Comparison of ENCODE assay signal across 7 mouse cellular contexts in the genomic region with DNA sequence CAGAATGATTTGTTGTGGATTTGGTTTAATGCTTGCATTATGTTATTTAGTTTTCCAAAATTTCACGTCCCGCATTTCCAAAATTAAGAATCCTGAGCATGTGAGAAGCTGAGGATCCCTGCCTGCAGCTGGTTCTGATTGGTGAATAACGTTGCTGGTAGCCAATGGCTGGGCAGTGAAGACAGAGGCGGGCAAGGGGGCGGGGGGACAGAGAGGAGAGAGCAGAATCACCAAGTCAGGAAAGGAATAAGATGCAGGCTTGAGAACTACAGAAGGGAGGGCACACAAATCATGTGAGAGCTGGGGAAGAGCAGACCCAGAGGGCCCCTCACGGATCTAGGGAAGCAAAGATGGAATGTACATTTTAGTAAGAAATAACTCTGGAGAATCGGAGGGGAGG.
DNase-seq lines count a peak whose midpoint lies in the region; ATAC-seq and TF ChIP-seq lines count a peak whose summit lies in the region.

No protein-coding gene starts in this region.

- H3K9ac ChIP-seq in liver, postnatal 0 days (replicated peaks) = no peak overlapping the region
- no peak overlapping the region for H3K9ac ChIP-seq in forebrain, embryonic 11.5 days (ENCODE audit: low read length)
- no peak overlapping the region for H3K9ac ChIP-seq in stomach, embryonic 15.5 days

- no peaks in the 10 kb centered on the region for H3K36me3 ChIP-seq in liver, postnatal 0 days (replicated peaks; ENCODE audit: insufficient read depth, low read length)
- no peaks in the 10 kb centered on the region for H3K36me3 ChIP-seq in forebrain, embryonic 11.5 days (ENCODE audit: control insufficient read depth, insufficient read depth, low read length)
- H3K36me3 ChIP-seq in limb, embryonic 10.5 days = no peaks in the 10 kb centered on the region
- no peaks in the 10 kb centered on the region for H3K36me3 ChIP-seq in stomach, embryonic 15.5 days

- no peak for ATAC-seq in liver, postnatal 0 days
- ATAC-seq in forebrain, embryonic 11.5 days (replicated peaks; ENCODE audit: low FRiP score) = peak; percentile 67; the same call in 1 of the 2 replicates
- ATAC-seq in stomach, embryonic 15.5 days (ENCODE audit: insufficient read depth, low FRiP score, low read depth) = peak; percentile 70; the same call in 1 of the 2 replicates

- H3K27me3 ChIP-seq in liver, postnatal 0 days (ENCODE audit: insufficient read depth, low read length) = no peaks in the 10 kb centered on the region
- H3K27me3 ChIP-seq in forebrain, embryonic 11.5 days (ENCODE audit: control insufficient read depth, insufficient read depth, low read length) = no peaks in the 10 kb centered on the region
- H3K27me3 ChIP-seq in limb, embryonic 10.5 days (ENCODE audit: low read depth, poor library complexity, severe bottlenecking) = peaks cover 10% of the 10 kb centered on the region; the same call in 1 of the 2 replicates
- H3K27me3 ChIP-seq in stomach, embryonic 15.5 days (replicated peaks) = no peaks in the 10 kb centered on the region

- no peaks in the 10 kb centered on the region for H3K9me3 ChIP-seq in liver, postnatal 0 days (ENCODE audit: low read length)
- no peaks in the 10 kb centered on the region for H3K9me3 ChIP-seq in forebrain, embryonic 11.5 days (ENCODE audit: control insufficient read depth, low read length)
- no peaks in the 10 kb centered on the region for H3K9me3 ChIP-seq in limb, embryonic 10.5 days (replicated peaks)
- H3K9me3 ChIP-seq in stomach, embryonic 15.5 days = no peaks in the 10 kb centered on the region

- no peak for TF ChIP-seq CTCF in liver, postnatal 0 days (IDR thresholded peaks at IDR 0.05; ENCODE audit: low read depth)

- H3K27ac ChIP-seq in liver, postnatal 0 days (ENCODE audit: low read depth) = no peak overlapping the region
- H3K27ac ChIP-seq in forebrain, embryonic 11.5 days (ENCODE audit: low read depth, low read length) = no peak overlapping the region
- H3K27ac ChIP-seq in limb, embryonic 10.5 days = no peak overlapping the region
- no peak overlapping the region for H3K27ac ChIP-seq in stomach, embryonic 15.5 days

- no peak overlapping the region for H3K4me2 ChIP-seq in liver, postnatal 0 days (ENCODE audit: low read depth, low read length)
- peak overlapping the region; percentile 35 for H3K4me2 ChIP-seq in forebrain, embryonic 11.5 days (ENCODE audit: low read depth, low read length, severe bottlenecking)
- peak overlapping the region; percentile 42 for H3K4me2 ChIP-seq in stomach, embryonic 15.5 days

- 27% methylated on average over 7 of the region's 7 CpGs for WGBS in liver, postnatal 0 days (ENCODE audit: insufficient replicate concordance)
- WGBS in forebrain, embryonic 11.5 days = 22% methylated on average over 7 of the region's 7 CpGs
- 26% methylated on average over 7 of the region's 7 CpGs for WGBS in limb, embryonic 10.5 days
- WGBS in stomach, embryonic 15.5 days = 19% methylated on average over 7 of the region's 7 CpGs

- peak; percentile 25 for DNase-seq in liver
- DNase-seq in liver, postnatal 0 days = no peak
- peak; percentile 77 for DNase-seq in forebrain, embryonic 11.5 days (ENCODE audit: low spot score)
- peak; percentile 61 for DNase-seq in limb, embryonic 10.5 days (ENCODE audit: low spot score)
- no peak for DNase-seq in spleen, adult 18-20 months
- no peak for DNase-seq in cerebellum, adult 11-12 months

- TF ChIP-seq EP300 in liver, postnatal 0 days (IDR thresholded peaks at IDR 0.05; ENCODE audit: low read depth) = no peak

- H3K4me3 ChIP-seq in liver, postnatal 0 days (ENCODE audit: low read depth, low read length) = no peak overlapping the region
- no peak overlapping the region for H3K4me3 ChIP-seq in forebrain, embryonic 11.5 days (ENCODE audit: low read depth, low read length)
- H3K4me3 ChIP-seq in limb, embryonic 10.5 days = peak overlapping the region; percentile 19
- H3K4me3 ChIP-seq in stomach, embryonic 15.5 days (replicated peaks) = peak overlapping the region; percentile 13; the same call in 1 of the 2 replicates

- H3K4me1 ChIP-seq in liver, postnatal 0 days (ENCODE audit: insufficient read depth) = no peaks in the 10 kb centered on the region
- H3K4me1 ChIP-seq in forebrain, embryonic 11.5 days (replicated peaks; ENCODE audit: control insufficient read depth, insufficient read depth, low read length) = peaks cover 6% of the 10 kb centered on the region; the same call in 1 of the 2 replicates
- peaks cover 9% of the 10 kb centered on the region for H3K4me1 ChIP-seq in limb, embryonic 10.5 days
- no peaks in the 10 kb centered on the region for H3K4me1 ChIP-seq in stomach, embryonic 15.5 days

Comparison
In these comparisons a context has a peak if more than half of its experiments do, and no peak if none do; other contexts are left out.
1. DNase-seq: peak in liver (single experiment), forebrain, embryonic 11.5 days (single experiment) and limb, embryonic 10.5 days (single experiment); none in liver, postnatal 0 days (single experiment), spleen, adult 18-20 months (0 of 2) and cerebellum, adult 11-12 months (single experiment).
2. H3K4me3 ChIP-seq: peak in limb, embryonic 10.5 days (single experiment) and stomach, embryonic 15.5 days (single experiment); none in liver, postnatal 0 days (single experiment) and forebrain, embryonic 11.5 days (single experiment).